Mouse (Mus musculus): ENCODE data around the gene Actl7b.

- TF ChIP-seq CTCF (IDR thresholded peaks at IDR 0.05; ENCODE audit: low read depth) (peak; percentile 54), EP300 (IDR thresholded peaks at IDR 0.05; ENCODE audit: low read depth) (no peak)
Measured at GRCm38 (mm10) chr4:56725839-56726238, 15.4 kb downstream of the Actl7b start.
